8 mouse cellular contexts compared by ENCODE assay signal in genomic region chr8:72160707-72161697, GRCm38 (mm10). TPM values are rescaled to one million over a fixed set of nuclear protein-coding genes. Genes with fewer than 3 reads are reported as not detected.
DNase-seq lines count a peak whose midpoint lies in the region; ATAC-seq and TF ChIP-seq lines count a peak whose summit lies in the region.

Gene Rab8a, plus strand, starts transcription at chr8:72161200.

- 0 out of 2 replicates have a peak, but pooled peaks have one; percentile 13 for TF ChIP-seq CTCF in heart, adult 2 months (IDR thresholded peaks at IDR 0.05)

- no peak; the same call in 1 of the 2 replicates for TF ChIP-seq EP300 in heart, adult 2 months (IDR thresholded peaks at IDR 0.05; ENCODE audit: insufficient read depth, low read depth, low read length)

- H3K4me2 ChIP-seq in embryonic facial prominence, embryonic 14.5 days (ENCODE audit: low read depth, low read length) = peak within 1 kb of the TSS; percentile 94
- peak within 1 kb of the TSS; percentile 85 for H3K4me2 ChIP-seq in limb, embryonic 13.5 days (replicated peaks)
- H3K4me2 ChIP-seq in midbrain, embryonic 16.5 days (ENCODE audit: low read length) = peak within 1 kb of the TSS; percentile 86

- no peaks in the 10 kb centered on the region for H3K27me3 ChIP-seq in embryonic facial prominence, embryonic 14.5 days (replicated peaks; ENCODE audit: control insufficient read depth, insufficient read depth, low read length)
- no peaks in the 10 kb centered on the region for H3K27me3 ChIP-seq in heart, adult 2 months (ENCODE audit: control insufficient read depth, insufficient read depth, low read length)
- no peaks in the 10 kb centered on the region for H3K27me3 ChIP-seq in limb, embryonic 13.5 days
- H3K27me3 ChIP-seq in midbrain, embryonic 16.5 days (ENCODE audit: control insufficient read depth, insufficient read depth, low read depth, low read length) = no peaks in the 10 kb centered on the region

- intact Hi-C loops in heart, adult 2 months (cut with DNase I) = loop anchor here (1.0 kb wide), 1 partner anchor 26 kb away; no protein-coding TSS in a partner anchor

- peak within 1 kb of the TSS; percentile 77 for H3K27ac ChIP-seq in embryonic facial prominence, embryonic 14.5 days (replicated peaks; ENCODE audit: low read depth, low read length)
- peak within 1 kb of the TSS; percentile 92 for H3K27ac ChIP-seq in heart, adult 2 months
- peak within 1 kb of the TSS; percentile 84 for H3K27ac ChIP-seq in limb, embryonic 13.5 days
- H3K27ac ChIP-seq in midbrain, embryonic 16.5 days (ENCODE audit: low read length) = peak within 1 kb of the TSS; percentile 85

- peak; percentile 89 for TF ChIP-seq POLR2A in heart, adult 2 months (IDR thresholded peaks at IDR 0.05; ENCODE audit: insufficient read depth, low read depth, low read length)

- peak within 1 kb of the TSS; percentile 92 for H3K4me3 ChIP-seq in embryonic facial prominence, embryonic 14.5 days (ENCODE audit: low read depth, low read length)
- peak within 1 kb of the TSS; percentile 80 for H3K4me3 ChIP-seq in heart, adult 2 months
- peak within 1 kb of the TSS; percentile 96 for H3K4me3 ChIP-seq in limb, embryonic 13.5 days
- H3K4me3 ChIP-seq in midbrain, embryonic 16.5 days (ENCODE audit: low read depth, low read length) = peak within 1 kb of the TSS; percentile 76

- H3K36me3 ChIP-seq in embryonic facial prominence, embryonic 14.5 days (ENCODE audit: control insufficient read depth, insufficient read depth, low read length) = 0 out of 2 replicates have a peak, but pooled peaks cover 14% of the 10 kb centered on the region
- H3K36me3 ChIP-seq in heart, adult 2 months (ENCODE audit: control insufficient read depth, insufficient read depth, low read length) = peaks cover 5% of the 10 kb centered on the region; the same call in 1 of the 2 replicates
- H3K36me3 ChIP-seq in limb, embryonic 13.5 days = peaks cover 20% of the 10 kb centered on the region
- H3K36me3 ChIP-seq in midbrain, embryonic 16.5 days (ENCODE audit: control insufficient read depth, insufficient read depth, low read length) = peaks cover 7% of the 10 kb centered on the region

- peak; percentile 99 for ATAC-seq in embryonic facial prominence, embryonic 14.5 days (ENCODE audit: low read depth)
- peak; percentile 99 for ATAC-seq in limb, embryonic 13.5 days (ENCODE audit: low FRiP score, low read depth)
- ATAC-seq in midbrain, embryonic 16.5 days = peak; percentile 99

- peaks cover 10% of the 10 kb centered on the region for H3K79me2 ChIP-seq in heart, adult 2 months (replicated peaks; ENCODE audit: control insufficient read depth, insufficient read depth, low read length)

- under 1% methylated on average over 70 of the region's 82 CpGs for WGBS in embryonic facial prominence, embryonic 14.5 days
- WGBS in heart, adult 2 months = under 1% methylated on average over 82 of the region's 82 CpGs
- WGBS in limb, embryonic 13.5 days = under 1% methylated on average over 82 of the region's 82 CpGs
- WGBS in midbrain, embryonic 16.5 days = under 1% methylated on average over 82 of the region's 82 CpGs

- H3K4me1 ChIP-seq in embryonic facial prominence, embryonic 14.5 days (ENCODE audit: control insufficient read depth, insufficient read depth, low read length) = peaks cover 20% of the 10 kb centered on the region
- H3K4me1 ChIP-seq in heart, adult 2 months (ENCODE audit: control insufficient read depth, insufficient read depth, low read length) = peaks cover 13% of the 10 kb centered on the region
- H3K4me1 ChIP-seq in limb, embryonic 13.5 days = peaks cover 35% of the 10 kb centered on the region
- peaks cover 22% of the 10 kb centered on the region for H3K4me1 ChIP-seq in midbrain, embryonic 16.5 days (ENCODE audit: control insufficient read depth, insufficient read depth, low read length)

- no peaks in the 10 kb centered on the region for H3K9me3 ChIP-seq in embryonic facial prominence, embryonic 14.5 days (ENCODE audit: control insufficient read depth, low read length)
- H3K9me3 ChIP-seq in limb, embryonic 13.5 days = no peaks in the 10 kb centered on the region
- H3K9me3 ChIP-seq in midbrain, embryonic 16.5 days (replicated peaks; ENCODE audit: control insufficient read depth, low read length, poor library complexity, severe bottlenecking) = no peaks in the 10 kb centered on the region

- H3K9ac ChIP-seq in embryonic facial prominence, embryonic 14.5 days (ENCODE audit: low read depth, low read length) = peak within 1 kb of the TSS; percentile 91
- peak within 1 kb of the TSS; percentile 80 for H3K9ac ChIP-seq in heart, adult 2 months (ENCODE audit: low read depth, low read length)
- peak within 1 kb of the TSS; percentile 94 for H3K9ac ChIP-seq in limb, embryonic 13.5 days
- H3K9ac ChIP-seq in midbrain, embryonic 16.5 days (ENCODE audit: low read depth, low read length) = peak within 1 kb of the TSS; percentile 94

- peak; percentile 99 for DNase-seq in 3T3-L1 (ENCODE audit: low read depth, low spot score)
- peak; percentile 99 to 100 for DNase-seq in adrenal gland, postnatal 4 days (ENCODE audit: low spot score in 2 of 2)
- DNase-seq in embryonic facial prominence, embryonic 14.5 days (ENCODE audit: low spot score) = peak; percentile 100
- peak; percentile 100 for DNase-seq in heart, adult 2 months
- peak; percentile 100 for DNase-seq in kidney, adult 8-10 months
- peak; percentile 99 to 100 for DNase-seq in spleen, postnatal 10 days (ENCODE audit: low spot score in 2 of 2)

RNA-seq across cellular contexts. Expression of gene Rab8a, which starts in this region (rescaled TPM):
- 10 to 100 TPM; 64.1 to 67.7 TPM for total RNA-seq in adrenal gland, postnatal 4 days (2021)
- 75.2 and 85.1 TPM in 2 replicates for polyA plus RNA-seq in embryonic facial prominence, embryonic 14.5 days (2014; fragmentation: Nextera tagmentation; extraction: Ambion mirVana)
- 10 to 100 TPM; 23.6 to 24.2 TPM for total RNA-seq in heart, adult 2 months (2021)
- 40.9 and 52.2 TPM in 2 replicates for polyA plus RNA-seq in heart, adult 2 months (2012; rRNA removed)
- polyA plus RNA-seq in limb, embryonic 13.5 days (2015; fragmentation: Nextera tagmentation; extraction: Ambion mirVana) = 121 and 125 TPM in 2 replicates
- polyA plus RNA-seq in midbrain, embryonic 16.5 days (2015; fragmentation: Nextera tagmentation; extraction: Ambion mirVana) = 84.5 and 96.5 TPM in 2 replicates

Comparison
In these comparisons a context has a peak if more than half of its experiments do, and no peak if none do; other contexts are left out.
1. Peak in every context shown above with its lines: DNase-seq, ATAC-seq, H3K4me3 ChIP-seq and H3K27ac ChIP-seq.